Mouse (Mus musculus): ENCODE measurements around the gene Acsbg2. TPM values are rescaled to one million over a fixed set of nuclear protein-coding genes. Genes with fewer than 3 reads are reported as not detected.

Gene Acsbg2
- total RNA-seq (2023) = not detected

GRCm38 (mm10) chr17:56874237-56874636, at the start of gene Acsbg2:
Acsbg2 (minus strand) TSS chr17:56874447.

DNA sequence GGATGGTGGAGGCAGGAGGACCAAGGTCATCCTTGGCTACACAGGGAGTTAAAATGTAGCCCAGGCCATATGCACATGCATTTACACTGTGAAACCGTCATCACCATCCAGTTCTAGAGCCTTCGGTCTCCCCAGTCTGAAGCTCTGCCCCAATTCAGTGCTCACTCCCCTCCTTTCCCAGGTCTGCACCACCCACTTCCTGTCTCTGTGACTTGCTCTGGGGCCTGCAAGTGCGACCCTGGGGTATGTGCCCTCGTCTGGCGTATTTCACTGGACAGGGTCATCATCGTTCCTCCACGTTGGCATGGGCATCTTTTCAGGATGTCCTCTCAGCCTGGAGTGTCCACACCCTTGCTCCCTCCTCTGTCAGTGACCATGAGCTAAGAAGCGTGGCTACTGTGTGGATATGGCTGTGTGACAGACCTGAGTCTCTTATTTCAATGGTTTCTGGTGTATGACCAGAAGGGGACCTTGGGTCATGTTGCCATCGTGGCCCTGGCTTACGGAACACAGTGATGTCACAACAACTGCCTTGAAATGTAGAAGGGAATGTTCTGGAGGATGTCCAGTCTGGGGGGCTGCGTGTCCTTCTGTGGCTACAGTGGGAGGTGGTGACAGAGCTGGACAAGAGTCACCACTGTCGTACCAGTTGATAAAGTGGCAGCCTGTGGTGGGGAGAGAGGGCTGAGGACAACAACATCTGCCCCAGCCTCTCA, 847 bp upstream of the Acsbg2 start, which contains the start of gene 1700061G19Rik:
Gene 1700061G19Rik (plus strand): TSS at position 542 of the 716 bp plus-strand sequence.

GRCm38 (mm10) chr17:56830411-56831110, 43.7 kb downstream of the Acsbg2 start, which contains the start of gene Rfx2:
Rfx2 (minus strand) TSS chr17:56831013.

Other genes with a start within 250 kb of the Acsbg2 start
- 53.2 TPM for gene Lonp1, start 247.6 kb downstream of the Acsbg2 start, total RNA-seq (2023)
- gene Catsperd, start 246.3 kb downstream of the Acsbg2 start, total RNA-seq (2023) = 0.64 TPM
- 105 TPM for gene Ranbp3, start 201.2 kb downstream of the Acsbg2 start, total RNA-seq (2023)
- 40.0 TPM for gene Ndufa11, start 156.7 kb downstream of the Acsbg2 start, total RNA-seq (2023)
- gene Vmac, start 156.4 kb downstream of the Acsbg2 start, total RNA-seq (2023) = 9.0 TPM
- gene Nrtn, start 116.9 kb downstream of the Acsbg2 start, total RNA-seq (2023) = not detected
- gene Dus3l, start 109.7 kb downstream of the Acsbg2 start, total RNA-seq (2023) = 54.3 TPM
- gene Prr22, start 104.2 kb downstream of the Acsbg2 start, total RNA-seq (2023) = 0.70 TPM
- 11.5 TPM for gene Rfx2, start 43.4 kb downstream of the Acsbg2 start, total RNA-seq (2023)
- 0.47 TPM for gene 1700061G19Rik, start 1.0 kb upstream of the Acsbg2 start, total RNA-seq (2023)
- 32.9 TPM for gene Mllt1, start 61.0 kb upstream of the Acsbg2 start, total RNA-seq (2023)
- not detected for gene Acer1, start 107.7 kb upstream of the Acsbg2 start, total RNA-seq (2023)
- 19.8 TPM for gene Clpp, start 115.9 kb upstream of the Acsbg2 start, total RNA-seq (2023)
- gene Alkbh7, start 122.9 kb upstream of the Acsbg2 start, total RNA-seq (2023) = 9.5 TPM
- gene Pspn, start 125.6 kb upstream of the Acsbg2 start, total RNA-seq (2023) = not detected
- 64.2 TPM for gene Gtf2f1, start 136.8 kb upstream of the Acsbg2 start, total RNA-seq (2023)
- not detected for gene Gm17949, start 137.0 kb upstream of the Acsbg2 start, total RNA-seq (2023)
- 118 TPM for gene Khsrp, start 157.1 kb upstream of the Acsbg2 start, total RNA-seq (2023)
- not detected for gene Slc25a41, start 167.2 kb upstream of the Acsbg2 start, total RNA-seq (2023)
- 2.2 TPM for gene Crb3, start 184.7 kb upstream of the Acsbg2 start, total RNA-seq (2023)
- gene Slc25a23, start 185.4 kb upstream of the Acsbg2 start, total RNA-seq (2023) = 26.8 TPM
- gene Dennd1c, start 204.1 kb upstream of the Acsbg2 start, total RNA-seq (2023) = 119 TPM
- gene Tubb4a, start 213.3 kb upstream of the Acsbg2 start, total RNA-seq (2023) = 2.1 TPM
- gene Tnfsf9, start 230.9 kb upstream of the Acsbg2 start, total RNA-seq (2023) = 0.88 TPM